Mouse (Mus musculus): ENCODE measurements around the gene Jag2. TPM values are rescaled to one million over a fixed set of nuclear protein-coding genes. Genes with fewer than 3 reads are reported as not detected.

The Jag2 gene
- total and polyA plus RNA-seq, 2 experiments from 2014 or later = 3.3 to 58.5 TPM

DNA sequence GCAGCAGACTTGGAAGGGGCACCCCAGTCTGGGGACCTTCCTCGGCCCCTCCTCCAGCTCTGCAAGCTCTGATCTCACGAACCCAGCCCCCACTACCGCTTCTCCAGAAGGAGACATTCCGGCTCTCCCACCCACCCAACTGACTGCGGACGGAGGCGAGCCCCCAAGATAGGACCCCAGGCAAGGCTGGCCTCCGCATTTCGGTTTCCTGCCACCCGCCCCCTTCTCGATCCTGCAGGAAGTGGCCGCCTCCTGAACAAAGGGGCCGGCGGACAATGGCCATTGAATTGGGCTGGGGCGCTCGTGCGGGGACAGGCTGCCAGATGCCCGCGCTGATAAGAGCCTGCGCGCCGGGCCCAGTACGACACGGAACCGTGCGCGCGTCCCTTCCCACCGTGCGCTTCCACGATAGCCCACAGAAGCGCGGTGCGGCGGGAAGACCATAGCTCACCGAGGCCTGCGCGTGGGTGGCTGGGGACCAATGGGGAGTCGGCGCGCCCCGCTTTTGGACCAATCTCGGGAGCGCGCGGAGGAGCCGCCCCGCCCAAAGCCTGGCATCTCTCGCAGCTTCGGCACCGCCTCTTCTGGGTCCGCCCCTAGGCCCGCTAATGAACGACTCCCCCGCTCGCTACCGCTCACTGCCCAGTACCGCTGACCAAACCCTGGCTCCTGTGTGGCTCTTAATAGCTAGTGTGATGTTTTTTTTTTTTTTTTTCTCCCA lies 20.6 kb upstream of the Jag2 start:
- Histone ChIP-seq H3K27me3 (ENCODE audit: control insufficient read depth, insufficient read depth, low read length) (peaks cover 4% of the 10 kb centered on the region; the same call in 1 of the 2 replicates), H3K4me1 (ENCODE audit: control insufficient read depth, insufficient read depth) (peaks cover 28% of the 10 kb centered on the region), H3K4me2 (ENCODE audit: low read depth, low read length) (peak overlapping the region; percentile 87), H3K36me3 (replicated peaks; ENCODE audit: control insufficient read depth, insufficient read depth, low read length) (no peaks in the 10 kb centered on the region), H3K9me3 (replicated peaks; ENCODE audit: control insufficient read depth, low read length) (no peaks in the 10 kb centered on the region), H3K4me3 (ENCODE audit: low read depth, low read length) (peak overlapping the region; percentile 51), H3K9ac (replicated peaks; ENCODE audit: low read depth, low read length) (peak overlapping the region; percentile 43; the same call in 1 of the 2 replicates), H3K27ac (ENCODE audit: low read depth) (peak overlapping the region; percentile 71)
- DNase-seq (ENCODE audit: low spot score) (peak; percentile 74), ATAC-seq (ENCODE audit: insufficient read depth, low read depth) (peak; percentile 61)
- TF ChIP-seq EP300 (IDR thresholded peaks at IDR 0.05; ENCODE audit: low read depth) = peak; percentile 71
- TF ChIP-seq CTCF (IDR thresholded peaks at IDR 0.05; ENCODE audit: low read depth) = no peak
- WGBS = under 1% methylated on average over 58 of the region's 58 CpGs

- no peak overlapping the region for H3K4me3 ChIP-seq (ENCODE audit: low read depth, low read length)
- H3K27ac ChIP-seq (ENCODE audit: low read depth) = peak overlapping the region; percentile 71
- H3K4me2 ChIP-seq (ENCODE audit: low read depth, low read length) = no peak overlapping the region
- 25% methylated on average over 4 of the region's 4 CpGs for WGBS
- H3K9me3 ChIP-seq (replicated peaks; ENCODE audit: control insufficient read depth, low read length) = no peaks in the 10 kb centered on the region
- peak; percentile 29; the same call in 1 of the 2 replicates for TF ChIP-seq CTCF (IDR thresholded peaks at IDR 0.05; ENCODE audit: low read depth)
- no peak for TF ChIP-seq EP300 (IDR thresholded peaks at IDR 0.05; ENCODE audit: low read depth)
- peaks cover 16% of the 10 kb centered on the region for H3K4me1 ChIP-seq (ENCODE audit: control insufficient read depth, insufficient read depth)
- DNase-seq (ENCODE audit: low spot score) (no peak), ATAC-seq (ENCODE audit: insufficient read depth, low read depth) (no peak)
- no peak overlapping the region for H3K9ac ChIP-seq (replicated peaks; ENCODE audit: low read depth, low read length)
- H3K27me3 ChIP-seq (ENCODE audit: control insufficient read depth, insufficient read depth, low read length) = peaks cover 4% of the 10 kb centered on the region; the same call in 1 of the 2 replicates
- no peaks in the 10 kb centered on the region for H3K36me3 ChIP-seq (replicated peaks; ENCODE audit: control insufficient read depth, insufficient read depth, low read length)
Observed at GRCm38 (mm10) chr12:112947307-112947706, 17.7 kb upstream of the Jag2 start.

- Histone ChIP-seq H3K9ac (replicated peaks; ENCODE audit: low read depth, low read length) (no peak overlapping the region), H3K4me1 (ENCODE audit: control insufficient read depth, insufficient read depth) (peaks cover 4% of the 10 kb centered on the region; the same call in 1 of the 2 replicates), H3K4me3 (ENCODE audit: low read depth, low read length) (no peak overlapping the region), H3K9me3 (replicated peaks; ENCODE audit: control insufficient read depth, low read length) (no peaks in the 10 kb centered on the region), H3K36me3 (replicated peaks; ENCODE audit: control insufficient read depth, insufficient read depth, low read length) (no peaks in the 10 kb centered on the region), H3K4me2 (ENCODE audit: low read depth, low read length) (no peak overlapping the region), H3K27me3 (ENCODE audit: control insufficient read depth, insufficient read depth, low read length) (peaks cover 8% of the 10 kb centered on the region; the same call in 1 of the 2 replicates), H3K27ac (ENCODE audit: low read depth) (no peak overlapping the region)
- ATAC-seq (ENCODE audit: insufficient read depth, low read depth) = no peak
- WGBS = 73% methylated on average over 2 of the region's 2 CpGs
- no peak for DNase-seq (ENCODE audit: low spot score)
- TF ChIP-seq EP300 (IDR thresholded peaks at IDR 0.05; ENCODE audit: low read depth) = no peak
- no peak for TF ChIP-seq CTCF (IDR thresholded peaks at IDR 0.05; ENCODE audit: low read depth)
Observed at GRCm38 (mm10) chr12:112943669-112944068, 14.1 kb upstream of the Jag2 start.

DNA sequence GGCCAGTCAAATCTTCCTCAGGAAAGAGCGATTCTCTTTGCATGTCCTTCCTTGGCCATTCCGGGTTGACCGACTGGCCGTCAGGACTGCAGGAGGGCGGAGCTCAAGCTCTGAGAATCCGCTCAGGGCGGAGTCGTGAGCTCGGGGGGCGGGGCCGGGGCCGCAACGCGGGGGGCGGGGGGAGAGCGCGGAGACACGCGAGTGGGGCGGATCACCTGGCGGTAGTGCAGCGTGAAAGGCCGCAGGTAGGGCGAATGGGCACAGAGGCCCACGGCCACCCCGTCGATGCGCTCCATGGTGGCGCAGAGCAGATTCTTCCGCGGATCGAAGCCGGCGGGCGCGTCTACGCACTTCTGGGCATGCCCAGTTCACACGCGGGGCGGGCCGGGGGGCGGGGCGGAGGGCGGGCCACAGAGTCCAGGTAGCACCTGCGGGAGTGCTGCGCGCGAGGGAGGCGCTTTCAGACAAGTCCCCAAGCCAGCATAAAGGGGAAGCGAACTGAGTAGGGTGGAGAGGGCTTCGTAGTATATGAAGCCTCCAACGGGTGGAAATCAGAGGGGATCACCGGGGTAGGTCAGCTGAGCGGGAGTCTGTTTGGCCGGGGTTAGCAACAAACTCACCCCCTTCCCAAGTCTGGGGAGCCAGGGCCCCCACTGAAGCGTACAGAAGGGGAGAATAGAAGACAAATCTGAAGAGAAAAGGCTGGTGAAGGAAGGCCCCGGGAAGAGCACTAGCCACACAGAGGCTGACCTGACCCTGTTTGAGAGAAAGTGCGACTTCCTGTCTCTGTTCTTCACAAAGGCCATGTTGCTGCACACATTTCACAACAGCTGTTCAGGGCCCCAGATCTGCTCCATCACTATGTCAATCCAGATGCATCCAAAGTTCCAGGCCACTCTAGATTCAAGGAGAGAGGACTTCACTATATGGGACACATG lies 12.5 kb upstream of the Jag2 start, which contains the start of gene Nudt14:
TSS of gene Nudt14 (minus strand) at position 349 of the 938 bp plus-strand sequence.
- Histone ChIP-seq H3K27me3 (ENCODE audit: control insufficient read depth, insufficient read depth, low read length) (0 out of 2 replicates have a peak, but pooled peaks cover 8% of the 10 kb centered on the region), H3K36me3 (replicated peaks; ENCODE audit: control insufficient read depth, insufficient read depth, low read length) (no peaks in the 10 kb centered on the region), H3K27ac (ENCODE audit: low read depth) (peak within 1 kb of the TSS; percentile 63), H3K4me1 (ENCODE audit: control insufficient read depth, insufficient read depth) (peaks cover 4% of the 10 kb centered on the region; the same call in 1 of the 2 replicates), H3K9me3 (replicated peaks; ENCODE audit: control insufficient read depth, low read length) (no peaks in the 10 kb centered on the region), H3K4me3 (ENCODE audit: low read depth, low read length) (peak within 1 kb of the TSS; percentile 68), H3K9ac (replicated peaks; ENCODE audit: low read depth, low read length) (peak within 1 kb of the TSS; percentile 65), H3K4me2 (ENCODE audit: low read depth, low read length) (peak within 1 kb of the TSS; percentile 68)
- TF ChIP-seq CTCF (IDR thresholded peaks at IDR 0.05; ENCODE audit: low read depth) (no peak), EP300 (IDR thresholded peaks at IDR 0.05; ENCODE audit: low read depth) (no peak)
- peak; percentile 78 for DNase-seq (ENCODE audit: low spot score)
- ATAC-seq (ENCODE audit: insufficient read depth, low read depth) = peak; percentile 77
- 2% methylated on average over 56 of the region's 58 CpGs for WGBS

DNA sequence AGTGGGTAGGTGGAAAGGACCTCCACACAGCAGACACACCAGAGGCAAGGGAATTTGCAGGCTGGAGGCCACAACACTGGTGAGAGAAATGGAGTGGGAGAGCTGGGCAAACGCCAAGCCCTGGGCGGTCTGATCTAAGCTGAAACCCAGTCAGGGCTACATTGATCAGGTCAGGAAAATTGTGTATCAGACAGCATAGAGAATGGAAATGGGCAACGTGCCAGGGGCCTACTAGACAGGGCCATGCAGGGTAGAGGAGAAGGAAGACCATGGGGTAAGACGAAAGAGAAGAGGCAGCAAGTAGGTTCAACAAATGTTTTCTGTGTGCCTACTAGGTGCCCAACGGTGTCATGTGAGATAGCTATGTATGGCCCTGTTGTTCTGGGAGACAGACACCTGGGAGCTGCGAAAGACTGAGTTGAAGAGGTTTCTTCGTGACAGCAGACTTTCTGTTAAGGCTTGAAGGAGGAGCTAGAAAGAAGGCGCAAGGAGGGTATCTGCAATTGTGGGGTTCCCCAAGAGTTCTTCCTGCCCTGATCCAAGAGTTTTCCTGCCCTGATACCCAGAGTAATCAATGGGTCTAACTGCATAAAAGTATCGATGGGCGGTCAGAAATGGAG lies 11.7 kb upstream of the Jag2 start:
- H3K4me1 ChIP-seq (ENCODE audit: control insufficient read depth, insufficient read depth) = peaks cover 4% of the 10 kb centered on the region; the same call in 1 of the 2 replicates
- peak overlapping the region; percentile 68 for H3K4me2 ChIP-seq (ENCODE audit: low read depth, low read length)
- 45% methylated on average over 10 of the region's 10 CpGs for whole genome bisulfite sequencing
- DNase-seq (ENCODE audit: low spot score) = no peak
- ATAC-seq (ENCODE audit: insufficient read depth, low read depth) = no peak
- TF ChIP-seq EP300 (IDR thresholded peaks at IDR 0.05; ENCODE audit: low read depth) (no peak), CTCF (IDR thresholded peaks at IDR 0.05; ENCODE audit: low read depth) (no peak)
- H3K9me3 ChIP-seq (replicated peaks; ENCODE audit: control insufficient read depth, low read length) = no peaks in the 10 kb centered on the region
- 0 out of 2 replicates have a peak, but pooled peaks cover 8% of the 10 kb centered on the region for H3K27me3 ChIP-seq (ENCODE audit: control insufficient read depth, insufficient read depth, low read length)
- no peak overlapping the region for H3K27ac ChIP-seq (ENCODE audit: low read depth)
- H3K36me3 ChIP-seq (replicated peaks; ENCODE audit: control insufficient read depth, insufficient read depth, low read length) = no peaks in the 10 kb centered on the region
- H3K9ac ChIP-seq (replicated peaks; ENCODE audit: low read depth, low read length) = peak overlapping the region; percentile 65
- H3K4me3 ChIP-seq (ENCODE audit: low read depth, low read length) = peak overlapping the region; percentile 68
